Mouse (Mus musculus): ENCODE measurements around the gene Fmo1. TPM values are rescaled to one million over a fixed set of nuclear protein-coding genes. Genes with fewer than 3 reads are reported as not detected.

Fmo1 gene
- polyA plus RNA-seq (2015; fragmentation: Nextera tagmentation; extraction: Ambion mirVana), result 22.5 and 29.2 TPM in 2 replicates

- no peaks in the 10 kb centered on the region for H3K27me3 ChIP-seq (replicated peaks; ENCODE audit: control insufficient read depth, insufficient read depth, low read length)
- no peak within 1 kb of the TSS for H3K27ac ChIP-seq (ENCODE audit: low read length)
- no peak for ATAC-seq
- no peaks in the 10 kb centered on the region for H3K4me1 ChIP-seq (replicated peaks; ENCODE audit: control insufficient read depth, insufficient read depth, low read length)
- no peak within 1 kb of the TSS for H3K4me2 ChIP-seq (ENCODE audit: low read length)
- H3K9me3 ChIP-seq (ENCODE audit: control insufficient read depth, low read length), result no peaks in the 10 kb centered on the region
- WGBS, result 75% methylated on average over 7 of the region's 7 CpGs
- H3K36me3 ChIP-seq (ENCODE audit: control insufficient read depth, insufficient read depth), result no peaks in the 10 kb centered on the region
- no peak within 1 kb of the TSS for H3K9ac ChIP-seq (replicated peaks; ENCODE audit: low read depth, low read length)
- no peak within 1 kb of the TSS for H3K4me3 ChIP-seq (replicated peaks; ENCODE audit: low read length)
Observed at GRCm38 (mm10) chr1:162866280-162866681, at the start of gene Fmo1. TSS of gene Fmo1 (minus strand) at chr1:162866610.

- 90% methylated on average over 4 of the region's 4 CpGs for WGBS
- Histone ChIP-seq H3K4me1 (replicated peaks; ENCODE audit: control insufficient read depth, insufficient read depth, low read length) (no peaks in the 10 kb centered on the region), H3K27me3 (replicated peaks; ENCODE audit: control insufficient read depth, insufficient read depth, low read length) (no peaks in the 10 kb centered on the region), H3K9ac (replicated peaks; ENCODE audit: low read depth, low read length) (no peak overlapping the region), H3K36me3 (ENCODE audit: control insufficient read depth, insufficient read depth) (no peaks in the 10 kb centered on the region), H3K4me3 (replicated peaks; ENCODE audit: low read length) (no peak overlapping the region), H3K9me3 (ENCODE audit: control insufficient read depth, low read length) (no peaks in the 10 kb centered on the region), H3K27ac (ENCODE audit: low read length) (no peak overlapping the region), H3K4me2 (ENCODE audit: low read length) (no peak overlapping the region)
- ATAC-seq, result no peak
Observed at GRCm38 (mm10) chr1:162914932-162915556, 48.6 kb upstream of the Fmo1 start.

DNA sequence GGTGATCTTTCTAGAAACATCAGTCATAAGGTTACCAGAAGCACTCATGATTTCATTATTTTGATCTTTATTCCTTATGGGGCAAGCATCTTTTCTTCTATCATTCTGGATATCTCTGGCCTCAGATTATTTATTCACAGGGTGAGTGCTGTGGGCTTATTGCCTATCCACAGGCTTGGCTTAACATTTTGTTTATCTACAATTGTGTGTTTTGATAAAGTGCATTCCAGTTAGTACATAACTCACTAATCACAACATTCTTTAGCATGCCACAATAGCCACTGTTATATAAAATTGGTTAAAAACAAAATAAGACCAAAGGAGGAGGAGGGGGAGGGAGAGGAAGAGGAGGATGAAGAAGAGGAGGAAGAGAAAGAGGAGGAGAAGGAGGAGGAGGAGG is 45.7 kb upstream of the Fmo1 start:
- H3K9me3 ChIP-seq (ENCODE audit: control insufficient read depth, low read length), result no peaks in the 10 kb centered on the region
- H3K36me3 ChIP-seq (ENCODE audit: control insufficient read depth, insufficient read depth), result no peaks in the 10 kb centered on the region
- no peak for ATAC-seq
- no peak overlapping the region for H3K27ac ChIP-seq (ENCODE audit: low read length)
- no peaks in the 10 kb centered on the region for H3K27me3 ChIP-seq (replicated peaks; ENCODE audit: control insufficient read depth, insufficient read depth, low read length)
- no peak overlapping the region for H3K9ac ChIP-seq (replicated peaks; ENCODE audit: low read depth, low read length)
- H3K4me2 ChIP-seq (ENCODE audit: low read length), result no peak overlapping the region
- no peak overlapping the region for H3K4me3 ChIP-seq (replicated peaks; ENCODE audit: low read length)
- H3K4me1 ChIP-seq (replicated peaks; ENCODE audit: control insufficient read depth, insufficient read depth, low read length), result no peaks in the 10 kb centered on the region

GRCm38 (mm10) chr1:162901879-162902278 is 35.5 kb upstream of the Fmo1 start:
- H3K27me3 ChIP-seq (replicated peaks; ENCODE audit: control insufficient read depth, insufficient read depth, low read length), result no peaks in the 10 kb centered on the region
- no peaks in the 10 kb centered on the region for H3K36me3 ChIP-seq (ENCODE audit: control insufficient read depth, insufficient read depth)
- peak; percentile 79 for ATAC-seq
- H3K9ac ChIP-seq (replicated peaks; ENCODE audit: low read depth, low read length), result no peak overlapping the region
- H3K9me3 ChIP-seq (ENCODE audit: control insufficient read depth, low read length), result no peaks in the 10 kb centered on the region
- H3K4me1 ChIP-seq (replicated peaks; ENCODE audit: control insufficient read depth, insufficient read depth, low read length), result no peaks in the 10 kb centered on the region
- no peak overlapping the region for H3K27ac ChIP-seq (ENCODE audit: low read length)
- no peak overlapping the region for H3K4me2 ChIP-seq (ENCODE audit: low read length)
- no peak overlapping the region for H3K4me3 ChIP-seq (replicated peaks; ENCODE audit: low read length)
- 32% methylated on average over 4 of the region's 4 CpGs for WGBS

DNA sequence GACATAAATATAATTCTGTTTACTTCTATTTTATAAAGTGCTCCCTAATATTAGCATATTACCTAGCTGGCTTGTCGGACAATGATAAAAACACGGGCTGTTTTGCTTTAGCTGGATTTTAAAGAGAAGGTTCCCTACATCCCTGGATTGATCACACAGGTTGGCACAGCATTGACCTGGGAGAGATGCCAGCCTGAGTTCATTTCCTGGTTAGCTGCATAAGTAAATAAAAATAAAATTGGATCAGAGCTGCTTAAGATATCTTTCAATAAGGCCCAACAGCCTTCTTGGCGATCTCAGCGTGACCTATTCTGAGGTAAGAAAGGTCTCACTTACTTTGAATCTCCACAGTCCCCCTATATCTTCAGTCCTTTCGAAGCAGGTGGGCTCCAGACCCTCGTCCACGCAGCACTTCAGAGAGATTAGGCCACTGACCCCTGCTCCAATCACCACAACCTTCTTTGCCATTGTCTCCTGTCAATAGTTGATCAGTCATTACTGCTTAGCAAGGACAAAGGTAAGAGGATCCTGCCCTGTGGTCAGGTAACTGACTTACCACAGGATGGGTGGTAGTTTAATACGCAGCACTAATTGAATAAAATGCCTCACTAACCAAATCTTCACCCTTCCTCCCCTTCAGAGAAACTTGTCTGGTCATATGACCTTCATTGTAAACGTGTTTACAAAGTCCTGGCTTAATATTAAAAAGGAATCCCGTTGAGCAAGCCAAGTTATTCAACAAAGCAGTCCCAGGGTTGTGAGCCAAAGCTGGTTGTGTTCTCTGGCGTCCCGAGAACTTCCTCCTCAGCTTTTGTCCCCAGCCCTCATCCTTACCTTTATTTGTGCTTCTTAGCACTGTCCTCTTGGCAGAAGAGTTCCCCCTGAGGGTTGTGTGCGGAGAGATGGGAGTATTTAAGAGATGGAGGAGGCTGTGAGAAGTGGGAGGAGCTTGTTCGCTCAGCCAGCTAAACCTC is 31.7 kb upstream of the Fmo1 start, which contains the start of gene Fmo2:
TSS of gene Fmo2 (minus strand) at position 889 of the 974 bp plus-strand sequence.
- no peak within 1 kb of the TSS for H3K4me3 ChIP-seq (replicated peaks; ENCODE audit: low read length)
- no peak within 1 kb of the TSS for H3K4me2 ChIP-seq (ENCODE audit: low read length)
- H3K27ac ChIP-seq (ENCODE audit: low read length), result no peak within 1 kb of the TSS
- H3K9me3 ChIP-seq (ENCODE audit: control insufficient read depth, low read length), result no peaks in the 10 kb centered on the region
- no peaks in the 10 kb centered on the region for H3K27me3 ChIP-seq (replicated peaks; ENCODE audit: control insufficient read depth, insufficient read depth, low read length)
- ATAC-seq, result no peak
- WGBS, result 58% methylated on average over 14 of the region's 14 CpGs
- H3K4me1 ChIP-seq (replicated peaks; ENCODE audit: control insufficient read depth, insufficient read depth, low read length), result no peaks in the 10 kb centered on the region
- H3K36me3 ChIP-seq (ENCODE audit: control insufficient read depth, insufficient read depth), result no peaks in the 10 kb centered on the region
- H3K9ac ChIP-seq (replicated peaks; ENCODE audit: low read depth, low read length), result no peak within 1 kb of the TSS

GRCm38 (mm10) chr1:162895900-162896299 is 29.5 kb upstream of the Fmo1 start:
- Histone ChIP-seq H3K4me3 (replicated peaks; ENCODE audit: low read length) (no peak overlapping the region), H3K9ac (replicated peaks; ENCODE audit: low read depth, low read length) (no peak overlapping the region), H3K9me3 (ENCODE audit: control insufficient read depth, low read length) (no peaks in the 10 kb centered on the region), H3K36me3 (ENCODE audit: control insufficient read depth, insufficient read depth) (no peaks in the 10 kb centered on the region), H3K27ac (ENCODE audit: low read length) (no peak overlapping the region), H3K27me3 (replicated peaks; ENCODE audit: control insufficient read depth, insufficient read depth, low read length) (no peaks in the 10 kb centered on the region), H3K4me2 (ENCODE audit: low read length) (no peak overlapping the region), H3K4me1 (replicated peaks; ENCODE audit: control insufficient read depth, insufficient read depth, low read length) (no peaks in the 10 kb centered on the region)
- 45% methylated on average over 6 of the region's 6 CpGs for WGBS
- ATAC-seq, result peak; percentile 61; the same call in 1 of the 2 replicates

DNA sequence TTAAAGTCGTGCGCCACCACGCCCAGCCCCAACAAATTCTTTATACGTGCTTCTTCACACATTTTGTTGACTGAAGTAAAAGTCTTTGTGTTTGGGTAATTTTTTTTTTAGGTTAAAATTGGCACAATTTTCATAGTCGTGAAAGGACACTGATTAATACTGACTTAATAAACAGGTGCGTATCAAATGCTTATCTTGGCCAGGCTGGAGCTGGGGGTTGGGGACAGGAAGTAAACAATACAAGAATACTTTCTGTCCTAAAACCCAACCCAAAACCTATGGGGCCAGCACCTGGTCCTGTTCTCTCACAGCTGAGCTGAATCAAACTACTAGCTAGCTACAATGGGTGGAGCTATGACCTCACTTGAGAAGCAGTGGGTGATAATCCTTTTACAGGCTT is 26.6 kb upstream of the Fmo1 start:
- no peaks in the 10 kb centered on the region; the same call in 1 of the 2 replicates for H3K9me3 ChIP-seq (ENCODE audit: control insufficient read depth, low read length)
- no peak overlapping the region for H3K9ac ChIP-seq (replicated peaks; ENCODE audit: low read depth, low read length)
- H3K4me1 ChIP-seq (replicated peaks; ENCODE audit: control insufficient read depth, insufficient read depth, low read length), result no peaks in the 10 kb centered on the region
- no peak overlapping the region for H3K27ac ChIP-seq (ENCODE audit: low read length)
- no peak for ATAC-seq
- H3K4me2 ChIP-seq (ENCODE audit: low read length), result no peak overlapping the region
- 94% methylated on average over 6 of the region's 6 CpGs for WGBS
- H3K27me3 ChIP-seq (replicated peaks; ENCODE audit: control insufficient read depth, insufficient read depth, low read length), result no peaks in the 10 kb centered on the region
- no peak overlapping the region for H3K4me3 ChIP-seq (replicated peaks; ENCODE audit: low read length)
- H3K36me3 ChIP-seq (ENCODE audit: control insufficient read depth, insufficient read depth), result no peaks in the 10 kb centered on the region

GRCm38 (mm10) chr1:162891980-162892451 is 25.6 kb upstream of the Fmo1 start:
- WGBS, result 82% methylated on average over 6 of the region's 6 CpGs
- no peak overlapping the region for H3K27ac ChIP-seq (ENCODE audit: low read length)
- no peaks in the 10 kb centered on the region for H3K27me3 ChIP-seq (replicated peaks; ENCODE audit: control insufficient read depth, insufficient read depth, low read length)
- no peak for ATAC-seq
- H3K36me3 ChIP-seq (ENCODE audit: control insufficient read depth, insufficient read depth), result no peaks in the 10 kb centered on the region
- H3K9me3 ChIP-seq (ENCODE audit: control insufficient read depth, low read length), result no peaks in the 10 kb centered on the region; the same call in 1 of the 2 replicates
- H3K4me2 ChIP-seq (ENCODE audit: low read length), result no peak overlapping the region
- H3K4me1 ChIP-seq (replicated peaks; ENCODE audit: control insufficient read depth, insufficient read depth, low read length), result no peaks in the 10 kb centered on the region
- no peak overlapping the region for H3K9ac ChIP-seq (replicated peaks; ENCODE audit: low read depth, low read length)
- H3K4me3 ChIP-seq (replicated peaks; ENCODE audit: low read length), result no peak overlapping the region

- Histone ChIP-seq H3K36me3 (ENCODE audit: control insufficient read depth, insufficient read depth) (no peaks in the 10 kb centered on the region), H3K4me3 (replicated peaks; ENCODE audit: low read length) (no peak overlapping the region), H3K9ac (replicated peaks; ENCODE audit: low read depth, low read length) (no peak overlapping the region), H3K4me2 (ENCODE audit: low read length) (no peak overlapping the region), H3K27ac (ENCODE audit: low read length) (no peak overlapping the region), H3K9me3 (ENCODE audit: control insufficient read depth, low read length) (no peaks in the 10 kb centered on the region; the same call in 1 of the 2 replicates), H3K4me1 (replicated peaks; ENCODE audit: control insufficient read depth, insufficient read depth, low read length) (no peaks in the 10 kb centered on the region), H3K27me3 (replicated peaks; ENCODE audit: control insufficient read depth, insufficient read depth, low read length) (no peaks in the 10 kb centered on the region)
- ATAC-seq, result no peak
- WGBS, result 91% methylated on average over 12 of the region's 12 CpGs
Observed at GRCm38 (mm10) chr1:162888646-162889045, 22.2 kb upstream of the Fmo1 start.
